8 mouse cellular contexts compared by ENCODE assay signal in genomic region chr4:133200343-133200742, GRCm38 (mm10). TPM values are rescaled to one million over a fixed set of nuclear protein-coding genes. Genes with fewer than 3 reads are reported as not detected.
DNase-seq lines count a peak whose midpoint lies in the region; ATAC-seq lines count a peak whose summit lies in the region.

No protein-coding gene starts in this region.

- H3K36me3 ChIP-seq in forebrain, embryonic 13.5 days (ENCODE audit: poor library complexity, severe bottlenecking), result peaks cover 14% of the 10 kb centered on the region
- no peaks in the 10 kb centered on the region for H3K36me3 ChIP-seq in neural tube, embryonic 14.5 days (ENCODE audit: control insufficient read depth, insufficient read depth, low read length)

- peaks cover 65% of the 10 kb centered on the region for H3K4me1 ChIP-seq in forebrain, embryonic 13.5 days
- H3K4me1 ChIP-seq in neural tube, embryonic 14.5 days (ENCODE audit: control insufficient read depth, insufficient read depth, low read length), result peaks cover 46% of the 10 kb centered on the region

- H3K9ac ChIP-seq in forebrain, embryonic 13.5 days, result no peak overlapping the region
- no peak overlapping the region for H3K9ac ChIP-seq in neural tube, embryonic 14.5 days (replicated peaks; ENCODE audit: low read depth, low read length)

- intact Hi-C loops in heart, postnatal 14 days (cut with DNase I), result no loop called here

- H3K4me3 ChIP-seq in forebrain, embryonic 13.5 days, result no peak overlapping the region
- no peak overlapping the region for H3K4me3 ChIP-seq in neural tube, embryonic 14.5 days (ENCODE audit: low read depth, low read length)

- H3K9me3 ChIP-seq in forebrain, embryonic 13.5 days (replicated peaks), result no peaks in the 10 kb centered on the region
- H3K9me3 ChIP-seq in neural tube, embryonic 14.5 days (ENCODE audit: control insufficient read depth, low read length), result no peaks in the 10 kb centered on the region

- H3K27me3 ChIP-seq in forebrain, embryonic 13.5 days, result no peaks in the 10 kb centered on the region
- no peaks in the 10 kb centered on the region for H3K27me3 ChIP-seq in neural tube, embryonic 14.5 days (ENCODE audit: control insufficient read depth, insufficient read depth, low read length)

- H3K27ac ChIP-seq in forebrain, embryonic 13.5 days, result peak overlapping the region; percentile 41; the same call in 1 of the 2 replicates
- peak overlapping the region; percentile 62 for H3K27ac ChIP-seq in neural tube, embryonic 14.5 days (ENCODE audit: low read depth, low read length)

- 45% methylated on average over 19 of the region's 21 CpGs for WGBS in forebrain, embryonic 13.5 days
- WGBS in neural tube, embryonic 14.5 days, result 44% methylated on average over 21 of the region's 21 CpGs

- H3K4me2 ChIP-seq in forebrain, embryonic 13.5 days, result peak overlapping the region; percentile 3; the same call in 1 of the 2 replicates
- H3K4me2 ChIP-seq in neural tube, embryonic 14.5 days (ENCODE audit: low read depth, low read length), result no peak overlapping the region

- peak; percentile 25; the same call in 1 of the 2 replicates for ATAC-seq in forebrain, embryonic 13.5 days
- ATAC-seq in neural tube, embryonic 14.5 days (ENCODE audit: low read depth), result no peak

- DNase-seq in right cerebral cortex, adult 18-20 months, result peak; percentile 68
- DNase-seq in right cerebral cortex, postnatal 36 days (ENCODE audit: low spot score in 2 of 2), result no peak
- peak; percentile 65 to 69 for DNase-seq in heart, postnatal 14 days
- DNase-seq in kidney, postnatal 14 days, result peak; percentile 62
- no peak for DNase-seq in yolk sac, embryonic 10.5 days (ENCODE audit: low spot score)
- no peak for DNase-seq in spleen, postnatal 14 days (ENCODE audit: low spot score in 2 of 2)

RNA-seq across cellular contexts. Expression of gene Cd164l2, which starts 11.6 kb away (rescaled TPM):
- polyA plus RNA-seq in forebrain, embryonic 13.5 days (2015; fragmentation: Nextera tagmentation; extraction: Ambion mirVana), result 0.17 and 0.30 TPM in 2 replicates
- total RNA-seq in heart, postnatal 14 days (2021), result not detected
- polyA plus RNA-seq in neural tube, embryonic 14.5 days (2014; fragmentation: Nextera tagmentation; extraction: Ambion mirVana), result 0.82 and 2.0 TPM in 2 replicates

RNA-seq across cellular contexts. Expression of gene Gpr3, which starts 12.0 kb away (rescaled TPM):
- polyA plus RNA-seq in forebrain, embryonic 13.5 days (2015; fragmentation: Nextera tagmentation; extraction: Ambion mirVana), result 0.33 and 0.57 TPM in 2 replicates
- total RNA-seq in heart, postnatal 14 days (2021), result under 1 TPM in 1 of 2 experiments, not detected in 1; 0.22 TPM
- 2.4 and 2.5 TPM in 2 replicates for polyA plus RNA-seq in neural tube, embryonic 14.5 days (2014; fragmentation: Nextera tagmentation; extraction: Ambion mirVana)

RNA-seq across cellular contexts. Expression of gene Map3k6, which starts 40.3 kb away (rescaled TPM):
- 0.92 and 1.0 TPM in 2 replicates for polyA plus RNA-seq in forebrain, embryonic 13.5 days (2015; fragmentation: Nextera tagmentation; extraction: Ambion mirVana)
- total RNA-seq in heart, postnatal 14 days (2021), result 10 to 100 TPM; 22.4 to 22.5 TPM
- 2.6 and 2.9 TPM in 2 replicates for polyA plus RNA-seq in neural tube, embryonic 14.5 days (2014; fragmentation: Nextera tagmentation; extraction: Ambion mirVana)

Comparison
In these comparisons a context has a peak if more than half of its experiments do, and no peak if none do; other contexts are left out.
1. DNase-seq: peak in right cerebral cortex, adult 18-20 months (single experiment), heart, postnatal 14 days (2 of 2) and kidney, postnatal 14 days (single experiment); none in right cerebral cortex, postnatal 36 days (0 of 2), yolk sac, embryonic 10.5 days (single experiment) and spleen, postnatal 14 days (0 of 2).